In genomic region chr15:77052176-77052575, GRCm38 (mm10) we compare ENCODE assay signal across 26 mouse cellular contexts. TPM values are rescaled to one million over a fixed set of nuclear protein-coding genes. Genes with fewer than 3 reads are reported as not detected.
DNase-seq lines count a peak whose midpoint lies in the region; ATAC-seq and TF ChIP-seq lines count a peak whose summit lies in the region.
"Had no signal": no experiment of that assay in that cellular context is flagged by ENCODE, and none has a peak within 500 bp of the region (broad histone marks: within the 10 kb centered on the region; RNA-seq: fewer than 3 reads in every experiment).

No protein-coding gene starts in this region.

- H3K4me2 ChIP-seq in liver, embryonic 14.5 days (ENCODE audit: low read depth), result no peak overlapping the region
- no peak overlapping the region for H3K4me2 ChIP-seq in liver, postnatal 0 days (ENCODE audit: low read depth, low read length)
- H3K4me2 ChIP-seq: embryonic facial prominence, embryonic 13.5 days; forebrain, embryonic 12.5 days; forebrain, embryonic 15.5 days; heart, embryonic 11.5 days; hindbrain, embryonic 13.5 days had no signal

- no peak for TF ChIP-seq EP300 in liver, embryonic 14.5 days (IDR thresholded peaks at IDR 0.05; ENCODE audit: low read depth)
- no peak for TF ChIP-seq EP300 in liver, postnatal 0 days (IDR thresholded peaks at IDR 0.05; ENCODE audit: low read depth)

- H3K9me3 ChIP-seq in liver, embryonic 14.5 days (ENCODE audit: control insufficient read depth, low read length), result no peaks in the 10 kb centered on the region
- no peaks in the 10 kb centered on the region for H3K9me3 ChIP-seq in liver, postnatal 0 days (ENCODE audit: low read length)
- no peaks in the 10 kb centered on the region for H3K9me3 ChIP-seq in hindbrain, embryonic 10.5 days
- H3K9me3 ChIP-seq: embryonic facial prominence, embryonic 10.5 days; embryonic facial prominence, embryonic 13.5 days; forebrain, embryonic 12.5 days; forebrain, embryonic 15.5 days; hindbrain, embryonic 13.5 days had no signal

- no peak for DNase-seq in gastrocnemius, adult 2 months
- DNase-seq in gastrocnemius, postnatal 25 days, result no peak
- DNase-seq in liver, embryonic 14.5 days (ENCODE audit: low read depth in 3 of 3, low spot score in 3 of 3), result no peak
- no peak for DNase-seq in liver, postnatal 0 days
- peak; percentile 67 for DNase-seq in ZHBTc4 (ENCODE audit: low read depth, low spot score)
- DNase-seq in kidney, postnatal 36 days, result no peak
- no peak for DNase-seq in hindbrain, embryonic 10.5 days (ENCODE audit: low spot score)
- DNase-seq: adrenal gland, adult 8-10 months; adrenal gland, postnatal 25 days; cerebellum, adult 11-12 months; cerebellum, adult 8-10 months; cerebellum, postnatal 10 days; cerebellum, postnatal 36 days; embryo, embryonic 11 days; gastrocnemius, postnatal 10 days; heart, adult 11 months had no signal

- H3K27me3 ChIP-seq in liver, embryonic 14.5 days (ENCODE audit: control insufficient read depth, insufficient read depth, low read length), result no peaks in the 10 kb centered on the region
- no peaks in the 10 kb centered on the region for H3K27me3 ChIP-seq in liver, postnatal 0 days (ENCODE audit: insufficient read depth, low read length)
- no peaks in the 10 kb centered on the region for H3K27me3 ChIP-seq in hindbrain, embryonic 10.5 days (ENCODE audit: insufficient read depth, poor library complexity, severe bottlenecking)
- H3K27me3 ChIP-seq: embryonic facial prominence, embryonic 13.5 days; forebrain, embryonic 12.5 days; forebrain, embryonic 15.5 days; hindbrain, embryonic 13.5 days had no signal

- TF ChIP-seq CTCF in gastrocnemius, adult 2 months (IDR thresholded peaks at IDR 0.05), result no peak
- TF ChIP-seq CTCF in liver, embryonic 14.5 days (IDR thresholded peaks at IDR 0.05; ENCODE audit: low read depth), result no peak
- no peak for TF ChIP-seq CTCF in liver, postnatal 0 days (IDR thresholded peaks at IDR 0.05; ENCODE audit: low read depth)

- peaks cover 3 to 25% of the 10 kb centered on the region in 2 experiments; a peak in 2 of 4 replicates for H3K4me1 ChIP-seq in liver, embryonic 14.5 days (replicated peaks; ENCODE audit: control insufficient read depth in 2 of 2, insufficient read depth in 2 of 2, low read length in 1 of 2)
- H3K4me1 ChIP-seq in liver, postnatal 0 days (ENCODE audit: insufficient read depth), result no peaks in the 10 kb centered on the region
- H3K4me1 ChIP-seq in hindbrain, embryonic 10.5 days (replicated peaks), result peaks cover 30% of the 10 kb centered on the region

- 14% methylated on average over 1 of the region's 1 CpGs for WGBS in liver, embryonic 14.5 days (ENCODE audit: insufficient replicate concordance)
- WGBS in liver, postnatal 0 days (ENCODE audit: insufficient replicate concordance), result 27% methylated on average over 1 of the region's 1 CpGs
- 46% methylated on average over 1 of the region's 1 CpGs for WGBS in hindbrain, embryonic 10.5 days

- no peaks in the 10 kb centered on the region for H3K36me3 ChIP-seq in liver, embryonic 14.5 days (replicated peaks; ENCODE audit: control insufficient read depth, insufficient read depth, low read depth)
- H3K36me3 ChIP-seq in liver, postnatal 0 days (replicated peaks; ENCODE audit: insufficient read depth, low read length), result no peaks in the 10 kb centered on the region
- no peaks in the 10 kb centered on the region for H3K36me3 ChIP-seq in hindbrain, embryonic 10.5 days
- H3K36me3 ChIP-seq: embryonic facial prominence, embryonic 10.5 days; embryonic facial prominence, embryonic 13.5 days; forebrain, embryonic 12.5 days; forebrain, embryonic 15.5 days; hindbrain, embryonic 13.5 days had no signal

- peak overlapping the region; percentile 21; the same call in 1 of the 2 replicates for H3K4me3 ChIP-seq in gastrocnemius, adult 2 months
- H3K4me3 ChIP-seq in liver, embryonic 14.5 days (ENCODE audit: insufficient read depth in 1 of 2, low read depth in 2 of 2, low read length in 2 of 2), result no peak overlapping the region
- no peak overlapping the region for H3K4me3 ChIP-seq in liver, postnatal 0 days (ENCODE audit: low read depth, low read length)
- no peak overlapping the region for H3K4me3 ChIP-seq in hindbrain, embryonic 10.5 days
- H3K4me3 ChIP-seq: embryonic facial prominence, embryonic 10.5 days; embryonic facial prominence, embryonic 13.5 days; erythroblast, embryonic 14.5 days; forebrain, embryonic 12.5 days; forebrain, embryonic 15.5 days; hindbrain, embryonic 13.5 days had no signal

- ATAC-seq in liver, embryonic 14.5 days (ENCODE audit: insufficient read depth), result no peak
- no peak for ATAC-seq in liver, postnatal 0 days
- ATAC-seq: forebrain, embryonic 15.5 days; hindbrain, embryonic 16.5 days had no signal

- H3K27ac ChIP-seq in gastrocnemius, adult 2 months, result no peak overlapping the region
- H3K27ac ChIP-seq in liver, embryonic 14.5 days, result peak overlapping the region; percentile 1; the same call in 1 of the 2 replicates
- H3K27ac ChIP-seq in liver, postnatal 0 days (ENCODE audit: low read depth), result no peak overlapping the region
- no peak overlapping the region for H3K27ac ChIP-seq in hindbrain, embryonic 10.5 days
- H3K27ac ChIP-seq: embryonic facial prominence, embryonic 10.5 days; embryonic facial prominence, embryonic 13.5 days; forebrain, embryonic 12.5 days; forebrain, embryonic 15.5 days; hindbrain, embryonic 13.5 days had no signal

- intact Hi-C loops in gastrocnemius, adult 2 months (cut with DNase I), result no loop called here

- no peak overlapping the region for H3K9ac ChIP-seq in liver, embryonic 14.5 days (replicated peaks)
- H3K9ac ChIP-seq in liver, postnatal 0 days (replicated peaks), result no peak overlapping the region
- H3K9ac ChIP-seq: embryonic facial prominence, embryonic 13.5 days; forebrain, embryonic 12.5 days; forebrain, embryonic 15.5 days; hindbrain, embryonic 13.5 days had no signal

RNA-seq across cellular contexts. Expression of gene Mb, which starts 1.7 kb away (rescaled TPM):
- total RNA-seq in gastrocnemius, adult 2 months (2021), result 1,000 to 10,000 TPM; 3,091 to 7,772 TPM
- total RNA-seq in gastrocnemius, postnatal 25 days (2021), result 1,000 to 10,000 TPM; 2,592 to 3,528 TPM
- 0.04 TPM in 1 of 2 replicates, not detected in the other for polyA plus RNA-seq in liver, embryonic 14.5 days (2012; rRNA removed)
- 0.21 TPM in 1 of 2 replicates, not detected in the other for polyA plus RNA-seq in liver, embryonic 14.5 days (2014; fragmentation: Nextera tagmentation; extraction: Ambion mirVana)
- polyA plus RNA-seq in liver, postnatal 0 days (2015; fragmentation: Nextera tagmentation; extraction: Ambion mirVana), result 0.15 and 6.6 TPM in 2 replicates
- polyA plus RNA-seq in hindbrain, embryonic 10.5 days (2016; fragmentation: Nextera tagmentation; extraction: Ambion mirVana), result 0.63 TPM in 1 of 2 replicates, not detected in the other
- total RNA-seq: ES-E14; hematopoietic stem cell, adult 5-6 weeks had no signal
- polyA plus RNA-seq: erythroblast, embryonic 14.5 days; forebrain, embryonic 12.5 days; forebrain, embryonic 15.5 days had no signal

RNA-seq across cellular contexts. Expression of gene Apol6, which starts 7.6 kb away (rescaled TPM):
- 10 to 100 TPM; 27.7 to 71.1 TPM for total RNA-seq in gastrocnemius, adult 2 months (2021)
- total RNA-seq in gastrocnemius, postnatal 25 days (2021), result 10 to 100 TPM; 47.8 to 57.9 TPM
- polyA plus RNA-seq in liver, embryonic 14.5 days (2012; rRNA removed), result 0.31 and 0.40 TPM in 2 replicates
- 0.08 and 0.25 TPM in 2 replicates for polyA plus RNA-seq in liver, embryonic 14.5 days (2014; fragmentation: Nextera tagmentation; extraction: Ambion mirVana)
- polyA plus RNA-seq in liver, postnatal 0 days (2015; fragmentation: Nextera tagmentation; extraction: Ambion mirVana), result not detected in 2 replicates
- polyA plus RNA-seq in hindbrain, embryonic 10.5 days (2016; fragmentation: Nextera tagmentation; extraction: Ambion mirVana), result 0.06 TPM in 1 of 2 replicates, not detected in the other
- total RNA-seq: hematopoietic stem cell, adult 5-6 weeks had no signal
- polyA plus RNA-seq: forebrain, embryonic 12.5 days; forebrain, embryonic 15.5 days; hindbrain, embryonic 13.5 days; hindbrain, embryonic 16.5 days had no signal
